Mouse (Mus musculus) megakaryocyte, embryonic 14.5 days (primary cell): ENCODE data around the gene Syt13. TPM values are rescaled to one million over a fixed set of nuclear protein-coding genes. Genes with fewer than 3 reads are reported as not detected.

Experiments used
- H3K27me3 ChIP-seq: replicated peaks from 2 replicates; pipeline ENCODE3; 2012; ENCODE audit warnings: inconsistent platforms
- H3K36me3 ChIP-seq: replicated peaks from 2 replicates; pipeline ENCODE3; 2012; ENCODE audit warnings: low read length, inconsistent platforms, mixed read lengths
- H3K4me1 ChIP-seq: 2 replicates; pipeline ENCODE4 v1.6.1; 2012; ENCODE audit warnings: inconsistent platforms
- H3K4me3 ChIP-seq: replicated peaks from 2 replicates; pipeline ENCODE3; 2012; ENCODE audit warnings: moderate library complexity, mild to moderate bottlenecking, inconsistent platforms
- H3K9me3 ChIP-seq: 2 replicates; pipeline ENCODE4 v1.6.1; 2012; ENCODE audit warnings: inconsistent platforms
- FLI1 ChIP-seq: IDR thresholded peaks from 2 replicates; pipeline ENCODE4 v1.6.1; 2012; ENCODE audit warnings: low read length, inconsistent platforms, mixed read lengths
- GATA1 ChIP-seq: IDR thresholded peaks from 3 replicates; pipeline ENCODE4 v1.6.1; 2012; ENCODE audit warnings: mixed read lengths, low read length, inconsistent platforms, borderline replicate concordance
- polyA plus RNA-seq: library from polyadenylated mRNA; stranded (reverse); fragments of >175 nt; gene quantifications from 2 replicates; pipeline ENCODE4 v1.2.3, GENCODE M21; 2012; ENCODE audit warnings: low replicate concordance; ENCODE audit not compliant: insufficient read depth

The Syt13 gene
- polyA plus RNA-seq, 1 experiment, result 39.6 TPM

GRCm38 (mm10) chr2:92987108-92987618 is 72.3 kb downstream of the Syt13 start:
- peak overlapping the region; percentile 90 for H3K4me3 ChIP-seq
- H3K9me3 ChIP-seq, result peaks cover 7% of the 10 kb centered on the region; the same call in 1 of the 2 replicates
- no peak for TF ChIP-seq FLI1
- no peak for TF ChIP-seq GATA1
- peaks cover 96% of the 10 kb centered on the region for H3K4me1 ChIP-seq
- no peaks in the 10 kb centered on the region for H3K27me3 ChIP-seq
- H3K36me3 ChIP-seq, result peaks cover 81% of the 10 kb centered on the region

GRCm38 (mm10) chr2:92987901-92988631 is 73.2 kb downstream of the Syt13 start:
- Histone ChIP-seq H3K9me3 (peaks cover 9% of the 10 kb centered on the region; the same call in 1 of the 2 replicates), H3K36me3 (peaks cover 90% of the 10 kb centered on the region), H3K4me1 (peaks cover 96% of the 10 kb centered on the region), H3K27me3 (no peaks in the 10 kb centered on the region), H3K4me3 (peak overlapping the region; percentile 90)
- TF ChIP-seq FLI1, result no peak
- no peak for TF ChIP-seq GATA1

GRCm38 (mm10) chr2:92989593-92989992 is 74.7 kb downstream of the Syt13 start:
- Histone ChIP-seq H3K9me3 (peaks cover 15% of the 10 kb centered on the region; the same call in 1 of the 2 replicates), H3K4me1 (peaks cover 94% of the 10 kb centered on the region), H3K27me3 (no peaks in the 10 kb centered on the region), H3K4me3 (peak overlapping the region; percentile 66), H3K36me3 (peaks cover 98% of the 10 kb centered on the region)
- no peak for TF ChIP-seq GATA1
- no peak for TF ChIP-seq FLI1

DNA sequence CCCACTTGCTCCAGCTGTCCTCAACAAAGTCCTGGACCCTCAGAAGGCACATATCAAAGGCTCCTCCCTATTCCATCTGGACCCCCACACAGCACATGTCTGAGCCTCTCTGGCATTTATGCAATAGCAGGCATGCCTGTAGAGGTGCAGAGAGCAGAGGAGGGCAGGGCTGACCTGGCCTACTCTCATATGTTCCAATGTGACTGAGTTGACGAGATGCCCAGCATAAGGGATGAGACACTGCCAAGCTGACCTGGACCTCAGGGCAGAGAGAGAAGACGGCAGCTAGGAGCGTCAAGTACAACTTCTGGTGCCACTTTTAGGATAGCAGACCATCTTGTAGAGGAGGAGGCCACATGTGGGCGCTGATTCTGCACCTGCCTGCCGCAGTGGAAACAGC is 77.1 kb downstream of the Syt13 start:
- Histone ChIP-seq H3K36me3 (peaks cover 97% of the 10 kb centered on the region), H3K27me3 (no peaks in the 10 kb centered on the region), H3K9me3 (peaks cover 37% of the 10 kb centered on the region), H3K4me3 (peak overlapping the region; percentile 52), H3K4me1 (peaks cover 91% of the 10 kb centered on the region)
- no peak for TF ChIP-seq GATA1
- no peak for TF ChIP-seq FLI1

- TF ChIP-seq FLI1 (no peak), GATA1 (no peak)
- H3K9me3 ChIP-seq, result peaks cover under 1% of the 10 kb centered on the region; the same call in 1 of the 2 replicates
- peaks cover 38% of the 10 kb centered on the region for H3K4me1 ChIP-seq
- no peaks in the 10 kb centered on the region for H3K27me3 ChIP-seq
- no peak overlapping the region for H3K4me3 ChIP-seq
- peaks cover 90% of the 10 kb centered on the region for H3K36me3 ChIP-seq
Measured at GRCm38 (mm10) chr2:93005028-93005427, 90.1 kb downstream of the Syt13 start.

Other genes starting within 250 kb of the Syt13 start
- 17.7 and 18.2 TPM in 2 replicates for gene Prdm11, start 131.1 kb downstream of the Syt13 start, polyA plus RNA-seq